Mouse (Mus musculus) E14TG2a.4 (cell line): Measurements from ENCODE around the gene Tmem132b.

Experiments used
- CTCF ChIP-seq: conservative IDR thresholded peaks from 2 replicates; pipeline ENCODE4 v1.5.1; 2014; ENCODE audit warnings: low read length
- POU5F1 ChIP-seq: IDR thresholded peaks from 2 replicates; pipeline ENCODE4 v1.6.1; 2014; ENCODE audit warnings: low read length, borderline replicate concordance

GRCm38 (mm10) chr5:125483712-125484611 is 47.6 kb upstream of the Tmem132b start:
- TF ChIP-seq CTCF (no peak), POU5F1 (no peak)
